Mouse (Mus musculus): ENCODE measurements around the gene Suds3. TPM values are rescaled to one million over a fixed set of nuclear protein-coding genes. Genes with fewer than 3 reads are reported as not detected.

The Suds3 gene
- total and polyA plus RNA-seq, 3 experiments, result 67.8 to 102 TPM; not detected in 1

DNA sequence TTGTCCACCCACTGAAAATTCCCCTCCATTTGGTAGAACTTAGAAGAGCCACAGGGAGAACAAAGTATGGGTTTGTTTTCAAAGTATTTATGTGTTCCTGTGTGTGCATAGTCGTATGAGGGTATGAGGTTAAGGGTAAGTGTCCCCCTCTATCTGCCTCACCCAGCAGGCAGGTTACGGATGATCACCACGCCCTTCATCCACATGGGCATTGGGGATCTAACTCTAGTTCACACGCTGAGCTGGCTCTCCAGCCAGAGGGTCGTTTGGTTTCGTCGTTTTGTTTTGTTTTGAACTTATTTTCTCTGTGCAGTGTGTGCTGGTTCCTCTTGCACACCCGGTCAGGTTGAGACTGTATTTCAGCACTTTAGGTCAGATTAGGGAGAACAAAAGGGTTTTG is 21.7 kb upstream of the Suds3 start:
- Histone ChIP-seq H3K36me3 (ENCODE audit: control insufficient read depth in 1 of 2, insufficient read depth in 2 of 2, low read length in 2 of 2) (peaks cover 0 to 29% of the 10 kb centered on the region in 2 experiments), H3K27me3 (ENCODE audit: control insufficient read depth in 1 of 2, insufficient read depth in 2 of 2, low read length in 2 of 2) (no peaks in the 10 kb centered on the region), H3K9ac (ENCODE audit: control insufficient read depth, low read depth, low read length, poor library complexity, severe bottlenecking) (peak overlapping the region; percentile 72), H3K27ac (ENCODE audit: control insufficient read depth, low read depth, low read length) (peak overlapping the region; percentile 91), H3K4me1 (ENCODE audit: control insufficient read depth in 1 of 2, insufficient read depth in 2 of 2, low read length in 2 of 2) (peaks cover 13 to 35% of the 10 kb centered on the region in 2 experiments), H3K79me2 (ENCODE audit: control insufficient read depth, insufficient read depth, low read length, poor library complexity) (peaks cover 74% of the 10 kb centered on the region), H3K9me3 (replicated peaks; ENCODE audit: insufficient read depth, low read length) (no peaks in the 10 kb centered on the region), H3K4me3 (ENCODE audit: control insufficient read depth in 1 of 2, insufficient read depth in 1 of 2, low read depth in 2 of 2, low read length in 2 of 2) (peak overlapping the region; percentile 39 to 76)
- peak; percentile 66 for DNase-seq (ENCODE audit: low read depth, low spot score)
- TF ChIP-seq TAL1 (IDR thresholded peaks at IDR 0.05; ENCODE audit: low read length) (peak; percentile 71), TBP (IDR thresholded peaks at IDR 0.05; ENCODE audit: low read depth, low read length) (peak; percentile 40; the same call in 1 of the 2 replicates), SIN3A (IDR thresholded peaks at IDR 0.05; ENCODE audit: low read length) (peak; percentile 59), TCF12 (IDR thresholded peaks at IDR 0.05; ENCODE audit: low read depth, low read length) (no peak), BHLHE40 (IDR thresholded peaks at IDR 0.05; ENCODE audit: borderline replicate concordance, low read depth, low read length) (no peak), EP300 (IDR thresholded peaks at IDR 0.05; ENCODE audit: low read depth in 1 of 2, low read length in 2 of 2) (peak in 1 of 2 experiments; percentile 5; a peak in 1 of 4 replicates), MYC (IDR thresholded peaks at IDR 0.05; ENCODE audit: low read depth, low read length) (peak; percentile 36; the same call in 1 of the 2 replicates), GABPA (IDR thresholded peaks at IDR 0.05; ENCODE audit: low read depth, low read length) (no peak), MYB (IDR thresholded peaks at IDR 0.05; ENCODE audit: low read depth, low read length) (no peak), CHD1 (IDR thresholded peaks at IDR 0.05; ENCODE audit: low read depth, low read length) (no peak), KAT2A (conservative IDR thresholded peaks at IDR 0.05; ENCODE audit: low read depth, low read length) (no peak), MAZ (IDR thresholded peaks at IDR 0.05; ENCODE audit: low read depth, low read length) (no peak), JUND (IDR thresholded peaks at IDR 0.05; ENCODE audit: low read depth, low read length) (no peak), CHD2 (IDR thresholded peaks at IDR 0.05; ENCODE audit: low read length) (no peak)

DNA sequence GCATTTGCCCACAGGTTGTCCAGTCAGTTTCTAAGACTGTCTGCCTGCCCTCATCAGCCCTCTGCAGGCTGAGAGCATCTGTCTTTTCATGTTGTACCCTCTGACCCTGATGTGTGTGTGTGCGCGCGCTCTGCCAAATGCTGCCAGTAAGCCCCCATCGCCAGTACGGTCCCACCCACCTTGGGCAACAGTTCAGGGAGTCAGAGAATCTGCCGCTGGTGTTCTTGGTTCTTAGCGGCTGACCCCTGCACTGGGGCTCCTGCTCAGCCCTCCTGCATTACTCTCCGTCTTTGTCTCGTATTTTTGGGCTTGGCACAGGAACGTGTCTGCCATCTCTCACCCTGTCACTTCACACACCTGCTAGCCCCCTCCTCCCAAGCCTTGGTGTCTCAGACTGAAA is 21.1 kb upstream of the Suds3 start:
- peaks cover 68% of the 10 kb centered on the region for H3K79me2 ChIP-seq (ENCODE audit: control insufficient read depth, insufficient read depth, low read length, poor library complexity)
- TF ChIP-seq CHD2 (IDR thresholded peaks at IDR 0.05; ENCODE audit: low read length) (no peak), NRF1 (IDR thresholded peaks at IDR 0.05; ENCODE audit: insufficient read depth, low read depth, low read length, poor library complexity, severe bottlenecking) (no peak), GATA1 (IDR thresholded peaks at IDR 0.05; ENCODE audit: low read depth, low read length) (no peak), EP300 (IDR thresholded peaks at IDR 0.05; ENCODE audit: low read depth in 1 of 2, low read length in 2 of 2) (no peak), RAD21 (IDR thresholded peaks at IDR 0.05; ENCODE audit: low read depth, low read length) (no peak), CHD1 (IDR thresholded peaks at IDR 0.05; ENCODE audit: low read depth, low read length) (no peak), GABPA (IDR thresholded peaks at IDR 0.05; ENCODE audit: low read depth, low read length) (no peak), SMC3 (IDR thresholded peaks at IDR 0.05; ENCODE audit: low read depth, low read length) (no peak), POLR2A (IDR thresholded peaks at IDR 0.05; ENCODE audit: control insufficient read depth in 1 of 2, insufficient read depth in 1 of 2, low read depth in 1 of 2, low read length in 2 of 2, poor library complexity in 1 of 2) (no peak; a peak in 1 of 4 replicates), UBTF (IDR thresholded peaks at IDR 0.05; ENCODE audit: borderline replicate concordance, insufficient read depth, low read depth, low read length) (no peak), ETS1 (IDR thresholded peaks at IDR 0.05; ENCODE audit: low read depth, low read length) (no peak), E2F4 (IDR thresholded peaks at IDR 0.05; ENCODE audit: borderline replicate concordance, low read depth, low read length) (no peak), MAX (IDR thresholded peaks at IDR 0.05; ENCODE audit: low read length) (no peak)
- H3K4me1 ChIP-seq (ENCODE audit: control insufficient read depth in 1 of 2, insufficient read depth in 2 of 2, low read length in 2 of 2), result peaks cover 13 to 38% of the 10 kb centered on the region in 2 experiments
- peak overlapping the region; percentile 72 for H3K9ac ChIP-seq (ENCODE audit: control insufficient read depth, low read depth, low read length, poor library complexity, severe bottlenecking)
- H3K36me3 ChIP-seq (ENCODE audit: control insufficient read depth in 1 of 2, insufficient read depth in 2 of 2, low read length in 2 of 2), result peaks cover 0 to 32% of the 10 kb centered on the region in 2 experiments
- H3K27me3 ChIP-seq (ENCODE audit: control insufficient read depth in 1 of 2, insufficient read depth in 2 of 2, low read length in 2 of 2), result no peaks in the 10 kb centered on the region
- no peaks in the 10 kb centered on the region for H3K9me3 ChIP-seq (replicated peaks; ENCODE audit: insufficient read depth, low read length)
- peak overlapping the region; percentile 39 to 76 for H3K4me3 ChIP-seq (ENCODE audit: control insufficient read depth in 1 of 2, insufficient read depth in 1 of 2, low read depth in 2 of 2, low read length in 2 of 2)
- DNase-seq (ENCODE audit: low read depth, low spot score), result peak; percentile 33
- peak overlapping the region; percentile 91 for H3K27ac ChIP-seq (ENCODE audit: control insufficient read depth, low read depth, low read length)

All from MEL (cell line).